Mouse (Mus musculus): ENCODE measurements around the gene Fer.

DNA sequence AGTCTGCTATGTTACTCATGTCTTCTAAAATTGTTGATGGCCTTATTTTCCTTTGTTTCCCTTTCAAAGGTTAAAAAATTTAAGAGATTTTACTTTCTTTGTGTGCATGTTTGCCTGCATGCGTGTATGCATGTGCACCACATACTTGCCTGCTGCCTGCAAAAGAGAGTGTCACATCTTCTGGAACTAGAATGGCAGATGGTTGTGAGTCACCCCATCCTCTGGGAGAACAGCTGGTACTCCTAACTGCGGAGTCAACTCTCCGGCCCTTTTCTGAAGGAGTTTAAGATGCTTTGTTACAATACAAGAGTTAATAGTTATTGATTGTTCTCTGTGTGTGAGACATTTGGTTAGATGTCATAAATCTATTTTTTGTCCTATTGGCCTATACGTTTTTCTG is 16.0 kb downstream of the Fer start:
- TF ChIP-seq POLR2A (IDR thresholded peaks at IDR 0.05; ENCODE audit: insufficient read length, low read depth): no peak
- no peak for TF ChIP-seq USF1 (IDR thresholded peaks at IDR 0.05; ENCODE audit: low read depth)
- no peak for TF ChIP-seq TCF3 (IDR thresholded peaks at IDR 0.05; ENCODE audit: insufficient read length, low read depth)
- no peak for TF ChIP-seq POLR2AphosphoS2 (IDR thresholded peaks at IDR 0.05; ENCODE audit: insufficient read length, low read depth)
- TF ChIP-seq REST (IDR thresholded peaks at IDR 0.05; ENCODE audit: insufficient read depth, insufficient read length): no peak
- TF ChIP-seq MAX (IDR thresholded peaks at IDR 0.05; ENCODE audit: low read depth): no peak
- TF ChIP-seq E2F4 (IDR thresholded peaks at IDR 0.05; ENCODE audit: insufficient read depth): no peak

Data from myocyte (in vitro differentiated cells).